33 mouse cellular contexts compared by ENCODE assay signal in genomic region chr15:18987671-18988070, GRCm38 (mm10).
"Had no signal": no experiment of that assay in that cellular context is flagged by ENCODE, and none has a peak within 500 bp of the region (broad histone marks: within the 10 kb centered on the region; RNA-seq: fewer than 3 reads in every experiment).

No protein-coding gene starts in this region.

- H3K27me3 ChIP-seq: heart, embryonic 13.5 days; heart, embryonic 15.5 days; hindbrain, embryonic 12.5 days; hindbrain, embryonic 13.5 days; hindbrain, embryonic 15.5 days; intestine, embryonic 15.5 days; kidney, embryonic 15.5 days had no signal

- ATAC-seq: hindbrain, embryonic 16.5 days; hindbrain, postnatal 0 days; inflammation-experienced regulatory T-cells, adult 6 months; intestine, embryonic 15.5 days; intestine, embryonic 16.5 days; intestine, postnatal 0 days had no signal

- H3K4me3 ChIP-seq: heart, embryonic 13.5 days; heart, embryonic 15.5 days; hindbrain, embryonic 10.5 days; hindbrain, embryonic 12.5 days; hindbrain, embryonic 13.5 days; hindbrain, embryonic 15.5 days; intestine, embryonic 15.5 days; kidney, embryonic 15.5 days; layer of hippocampus, adult 2 months; left cerebral cortex, adult 2 months had no signal

- H3K9me3 ChIP-seq: heart, embryonic 13.5 days; heart, embryonic 15.5 days; hindbrain, embryonic 10.5 days; hindbrain, embryonic 12.5 days; hindbrain, embryonic 13.5 days; hindbrain, embryonic 15.5 days; intestine, embryonic 15.5 days; kidney, embryonic 15.5 days had no signal

- H3K4me2 ChIP-seq: heart, embryonic 13.5 days; heart, embryonic 15.5 days; hindbrain, embryonic 12.5 days; hindbrain, embryonic 13.5 days; hindbrain, embryonic 14.5 days; hindbrain, embryonic 15.5 days; intestine, embryonic 15.5 days; kidney, embryonic 15.5 days had no signal

- H3K27ac ChIP-seq: heart, embryonic 13.5 days; heart, embryonic 15.5 days; hindbrain, embryonic 10.5 days; hindbrain, embryonic 12.5 days; hindbrain, embryonic 13.5 days; hindbrain, embryonic 14.5 days; hindbrain, embryonic 15.5 days; hindbrain, postnatal 0 days; intestine, embryonic 15.5 days; kidney, embryonic 15.5 days; kidney, postnatal 0 days; layer of hippocampus, adult 2 months; left cerebral cortex, adult 2 months had no signal

- H3K36me3 ChIP-seq: heart, embryonic 13.5 days; heart, embryonic 15.5 days; hindbrain, embryonic 10.5 days; hindbrain, embryonic 12.5 days; hindbrain, embryonic 13.5 days; hindbrain, embryonic 15.5 days; intestine, embryonic 15.5 days; kidney, embryonic 15.5 days had no signal

- DNase-seq: heart, postnatal 10 days; heart, postnatal 14 days; heart, postnatal 36 days; heart, postnatal 4 days; kidney, adult 11 months; kidney, adult 18-20 months; kidney, adult 2 months; kidney, adult 8-10 months; kidney, adult 9 months; kidney, postnatal 10 days; kidney, postnatal 14 days; kidney, postnatal 25 days; kidney, postnatal 36 days; kidney, postnatal 4 days; layer of hippocampus, adult 9-11 months; layer of hippocampus, postnatal 36 days had no signal

- H3K4me1 ChIP-seq: heart, embryonic 13.5 days; heart, embryonic 15.5 days; hindbrain, embryonic 10.5 days; hindbrain, embryonic 12.5 days; hindbrain, embryonic 13.5 days; hindbrain, embryonic 15.5 days; intestine, embryonic 15.5 days; kidney, embryonic 15.5 days had no signal

- H3K9ac ChIP-seq: heart, embryonic 13.5 days; heart, embryonic 15.5 days; hindbrain, embryonic 12.5 days; hindbrain, embryonic 13.5 days; hindbrain, embryonic 14.5 days; hindbrain, embryonic 15.5 days; intestine, embryonic 15.5 days; kidney, embryonic 15.5 days had no signal
